Mouse (Mus musculus) embryonic facial prominence, embryonic 14.5 days (tissue): ENCODE data around the gene A330070K13Rik. TPM values are rescaled to one million over a fixed set of nuclear protein-coding genes. Genes with fewer than 3 reads are reported as not detected.

ENCODE experiments used
- ATAC-seq: fragments of 200-750 bp; cut with Nextera tagmentation; 2 replicates; pipeline ENCODE4 v1.8.0; 2017; ENCODE audit warnings: low read depth, moderate number of reproducible peaks, moderate TSS enrichment
- DNase-seq: peaks from one replicate; pipeline ENCODE4 v3.0.0-alpha.2; 2015; ENCODE audit warnings: low spot score
- H3K27ac ChIP-seq: fragments of 300-500 bp; sonication (generic); replicated peaks from 2 replicates; pipeline ENCODE4 v1.5.1; 2014; ENCODE audit warnings: low read depth, mild to moderate bottlenecking, low read length, moderate library complexity
- H3K27me3 ChIP-seq: fragments of 300-500 bp; sonication (generic); replicated peaks from 2 replicates; pipeline ENCODE4 v1.6.1; 2014; ENCODE audit warnings: low read length; ENCODE audit not compliant: control insufficient read depth, insufficient read depth
- H3K36me3 ChIP-seq: fragments of 300-500 bp; sonication (generic); 2 replicates; pipeline ENCODE4 v1.6.1; 2014; ENCODE audit warnings: low read length, mixed read lengths; ENCODE audit not compliant: control insufficient read depth, insufficient read depth
- H3K4me1 ChIP-seq: fragments of 300-500 bp; sonication (generic); 2 replicates; pipeline ENCODE4 v1.6.1; 2014; ENCODE audit warnings: antibody characterized with exemption, low read length; ENCODE audit not compliant: control insufficient read depth, insufficient read depth
- H3K4me2 ChIP-seq: fragments of 300-500 bp; sonication (generic); 2 replicates; pipeline ENCODE4 v1.6.1; 2014; ENCODE audit warnings: low read depth, mild to moderate bottlenecking, low read length, moderate library complexity, mixed read lengths
- H3K4me3 ChIP-seq: fragments of 300-500 bp; sonication (generic); 2 replicates; pipeline ENCODE4 v1.5.1; 2014; ENCODE audit warnings: low read depth, mild to moderate bottlenecking, low read length
- H3K9ac ChIP-seq: fragments of 300-500 bp; sonication (generic); 2 replicates; pipeline ENCODE4 v1.6.1; 2014; ENCODE audit warnings: low read depth, mild to moderate bottlenecking, low read length, moderate library complexity, mixed read lengths
- H3K9me3 ChIP-seq: fragments of 300-500 bp; sonication (generic); 2 replicates; pipeline ENCODE4 v1.6.1; 2016; ENCODE audit warnings: low read length; ENCODE audit not compliant: control insufficient read depth
- WGBS: fragments of 180-500 bp; shearing (Covaris S2); extraction: QIAGEN DNeasy Blood & Tissue Kit; methylation state at CpG from one replicate; pipeline ENCODE4 v1.1.7; 2014; 5-methylcytosine and 5-hydroxymethylcytosine counted together
- polyA plus RNA-seq: library from polyadenylated mRNA; unstranded; fragments of >200 nt; fragmentation: Nextera tagmentation; extraction: Ambion mirVana; gene quantifications from 2 replicates; pipeline ENCODE4 v1.2.1, GENCODE M21; 2014

The A330070K13Rik gene
- polyA plus RNA-seq, 1 experiment from 2014 or later, result not detected

DNA sequence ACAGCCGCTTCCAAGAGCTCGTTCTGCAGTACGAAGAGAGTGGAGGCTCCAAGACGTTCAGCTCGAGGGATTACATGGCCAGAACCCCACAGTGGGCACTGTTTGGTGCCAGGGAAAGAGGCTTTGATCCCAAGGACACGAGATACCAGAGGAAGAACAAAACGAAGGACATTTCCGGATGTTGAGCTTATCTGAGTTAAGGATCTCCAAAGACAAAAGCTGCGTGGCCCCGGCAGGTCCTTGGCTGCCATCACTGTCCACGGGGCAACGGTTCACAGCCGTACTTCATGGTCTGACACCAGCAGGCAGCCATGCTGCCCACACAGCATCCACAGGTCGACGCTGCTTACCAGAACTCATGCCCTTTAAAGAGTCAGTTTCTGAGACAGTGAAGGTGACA, 43.8 kb downstream of the A330070K13Rik start:
- Histone ChIP-seq H3K4me3 (no peak overlapping the region), H3K27me3 (no peaks in the 10 kb centered on the region), H3K4me2 (no peak overlapping the region), H3K27ac (no peak overlapping the region), H3K9me3 (no peaks in the 10 kb centered on the region), H3K36me3 (peaks cover 54% of the 10 kb centered on the region), H3K9ac (no peak overlapping the region), H3K4me1 (no peaks in the 10 kb centered on the region)
- no peak for ATAC-seq
- 92% methylated on average over 15 of the region's 15 CpGs for WGBS
- no peak for DNase-seq

GRCm38 (mm10) chr5:130335462-130335861, 49.0 kb downstream of the A330070K13Rik start:
- Histone ChIP-seq H3K4me2 (no peak overlapping the region), H3K27ac (no peak overlapping the region), H3K4me3 (no peak overlapping the region), H3K9me3 (no peaks in the 10 kb centered on the region), H3K27me3 (no peaks in the 10 kb centered on the region), H3K36me3 (peaks cover 44% of the 10 kb centered on the region), H3K4me1 (no peaks in the 10 kb centered on the region), H3K9ac (no peak overlapping the region)
- DNase-seq (no peak), ATAC-seq (no peak)
- WGBS, result 98% methylated on average over 4 of the region's 4 CpGs

- no peak overlapping the region for H3K9ac ChIP-seq
- 89% methylated on average over 11 of the region's 11 CpGs for WGBS
- no peaks in the 10 kb centered on the region for H3K9me3 ChIP-seq
- H3K36me3 ChIP-seq, result peaks cover 36% of the 10 kb centered on the region
- no peak overlapping the region for H3K27ac ChIP-seq
- H3K4me1 ChIP-seq, result no peaks in the 10 kb centered on the region
- ATAC-seq (no peak), DNase-seq (no peak)
- no peak overlapping the region for H3K4me2 ChIP-seq
- H3K4me3 ChIP-seq, result no peak overlapping the region
- H3K27me3 ChIP-seq, result no peaks in the 10 kb centered on the region
Observed at GRCm38 (mm10) chr5:130333971-130334370, 50.5 kb downstream of the A330070K13Rik start.

DNA sequence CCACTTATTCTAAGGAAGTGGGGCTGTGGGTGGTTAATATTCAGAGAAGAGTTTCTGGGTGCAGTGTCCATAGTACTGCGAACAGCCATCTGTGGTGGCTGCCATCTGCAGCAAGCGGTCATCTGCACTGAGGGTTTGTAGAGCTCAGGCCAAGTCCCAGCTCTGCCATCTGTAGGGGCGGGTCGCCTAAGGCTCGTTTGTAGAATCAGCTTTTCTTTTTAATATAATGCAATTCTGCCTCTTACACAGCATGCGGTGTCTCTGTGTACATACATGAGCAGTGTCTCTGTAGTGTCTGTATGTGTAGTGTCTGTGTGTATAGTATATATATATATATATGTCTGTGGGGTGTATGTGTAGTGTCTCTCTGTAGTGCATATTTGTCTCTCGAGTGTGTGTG, 50.9 kb downstream of the A330070K13Rik start:
- Histone ChIP-seq H3K27ac (no peak overlapping the region), H3K9ac (no peak overlapping the region), H3K4me3 (no peak overlapping the region), H3K9me3 (no peaks in the 10 kb centered on the region), H3K4me1 (no peaks in the 10 kb centered on the region), H3K36me3 (peaks cover 36% of the 10 kb centered on the region), H3K27me3 (no peaks in the 10 kb centered on the region), H3K4me2 (no peak overlapping the region)
- DNase-seq (no peak), ATAC-seq (no peak)
- 94% methylated on average over 7 of the region's 7 CpGs for WGBS

DNA sequence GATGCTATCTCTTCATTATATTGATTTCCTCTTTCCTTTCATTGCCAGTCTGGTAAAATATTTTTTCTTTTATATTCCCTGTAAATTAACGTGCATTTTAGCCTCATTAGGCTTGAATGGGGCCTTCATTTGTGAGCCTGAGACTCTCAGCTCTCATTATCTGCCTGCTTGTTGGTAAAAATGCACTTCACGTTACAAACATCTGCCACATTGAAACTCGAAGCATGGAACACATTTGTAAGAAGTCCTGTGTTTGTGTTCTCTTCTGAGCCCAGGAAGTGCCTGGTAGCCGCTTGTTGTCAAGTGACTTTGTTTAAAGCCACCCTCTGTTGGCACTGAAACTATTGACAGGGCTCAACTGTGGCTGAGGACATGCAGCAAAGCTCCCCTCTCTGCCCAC, 53.2 kb downstream of the A330070K13Rik start:
- H3K4me3 ChIP-seq, result no peak overlapping the region
- no peaks in the 10 kb centered on the region for H3K9me3 ChIP-seq
- no peak overlapping the region for H3K4me2 ChIP-seq
- no peaks in the 10 kb centered on the region for H3K27me3 ChIP-seq
- no peak for ATAC-seq
- 63% methylated on average over 4 of the region's 4 CpGs for WGBS
- no peaks in the 10 kb centered on the region for H3K4me1 ChIP-seq
- H3K36me3 ChIP-seq, result peaks cover 26% of the 10 kb centered on the region
- H3K9ac ChIP-seq, result no peak overlapping the region
- no peak overlapping the region for H3K27ac ChIP-seq
- DNase-seq, result no peak

GRCm38 (mm10) chr5:130330801-130331200, 53.6 kb downstream of the A330070K13Rik start:
- no peak overlapping the region for H3K4me2 ChIP-seq
- no peak overlapping the region for H3K4me3 ChIP-seq
- H3K27ac ChIP-seq, result no peak overlapping the region
- H3K9me3 ChIP-seq, result no peaks in the 10 kb centered on the region
- H3K36me3 ChIP-seq, result peaks cover 25% of the 10 kb centered on the region
- DNase-seq (no peak), ATAC-seq (no peak)
- no peaks in the 10 kb centered on the region for H3K27me3 ChIP-seq
- H3K4me1 ChIP-seq, result no peaks in the 10 kb centered on the region
- no peak overlapping the region for H3K9ac ChIP-seq
- WGBS, result 88% methylated on average over 4 of the region's 4 CpGs

- no peak for DNase-seq
- no peak overlapping the region for H3K27ac ChIP-seq
- H3K9ac ChIP-seq, result no peak overlapping the region
- no peaks in the 10 kb centered on the region for H3K27me3 ChIP-seq
- no peak for ATAC-seq
- H3K36me3 ChIP-seq, result peaks cover 18% of the 10 kb centered on the region
- H3K4me1 ChIP-seq, result no peaks in the 10 kb centered on the region
- 71% methylated on average over 2 of the region's 2 CpGs for WGBS
- no peak overlapping the region for H3K4me2 ChIP-seq
- H3K9me3 ChIP-seq, result no peaks in the 10 kb centered on the region
- H3K4me3 ChIP-seq, result no peak overlapping the region
Observed at GRCm38 (mm10) chr5:130329889-130330288, 54.5 kb downstream of the A330070K13Rik start.

Other genes starting within 250 kb of the A330070K13Rik start
- gene Kctd7, start 239.8 kb downstream of the A330070K13Rik start, polyA plus RNA-seq, result 5.8 and 6.5 TPM in 2 replicates
- gene Rabgef1, start 212.8 kb downstream of the A330070K13Rik start, polyA plus RNA-seq, result 22.5 and 24.4 TPM in 2 replicates
- 40.6 and 44.7 TPM in 2 replicates for gene Tmem248, start 167.6 kb downstream of the A330070K13Rik start, polyA plus RNA-seq
- gene Sbds, start 129.1 kb downstream of the A330070K13Rik start, polyA plus RNA-seq, result 51.7 and 54.3 TPM in 2 replicates
- 22.3 and 23.9 TPM in 2 replicates for gene Tyw1, start 129.0 kb downstream of the A330070K13Rik start, polyA plus RNA-seq
- gene Caln1, start 15.2 kb downstream of the A330070K13Rik start, polyA plus RNA-seq, result 1.3 and 2.2 TPM in 2 replicates